Mouse (Mus musculus): ENCODE measurements around the gene Gpr15.
A peak's percentile ranks its signal among the peaks of the same experiment; 100 is the strongest.

The Gpr15 gene

GRCm38 (mm10) chr16:58718666-58719120 lies at the start of gene Gpr15:
Gene Gpr15, minus strand, starts transcription at chr16:58719070.
- DNase-seq (ENCODE audit: low spot score): no peak

GRCm38 (mm10) chr16:58763076-58763475 lies 44.2 kb upstream of the Gpr15 start, which contains the start of gene Olfr172:
Gene Olfr172, minus strand, starts transcription at chr16:58763176.
- no peak for DNase-seq (ENCODE audit: low spot score)

- DNase-seq (ENCODE audit: low spot score): no peak
Observed at GRCm38 (mm10) chr16:58756191-58756590, 37.3 kb upstream of the Gpr15 start.

- no peak for DNase-seq (ENCODE audit: low spot score)
Observed at GRCm38 (mm10) chr16:58751314-58751713, 32.4 kb upstream of the Gpr15 start.

- DNase-seq (ENCODE audit: low spot score): no peak
Observed at GRCm38 (mm10) chr16:58746715-58747114, 27.8 kb upstream of the Gpr15 start.

- DNase-seq (ENCODE audit: low spot score): no peak
Observed at GRCm38 (mm10) chr16:58740751-58741150, 21.9 kb upstream of the Gpr15 start.

- DNase-seq (ENCODE audit: low spot score): no peak
Observed at GRCm38 (mm10) chr16:58738800-58739199, 19.9 kb upstream of the Gpr15 start.

GRCm38 (mm10) chr16:58738205-58738604 lies 19.3 kb upstream of the Gpr15 start:
- no peak for DNase-seq (ENCODE audit: low spot score)

- no peak for DNase-seq (ENCODE audit: low spot score)
Observed at GRCm38 (mm10) chr16:58728176-58728671, 9.4 kb upstream of the Gpr15 start.

GRCm38 (mm10) chr16:58727477-58728131 lies 8.7 kb upstream of the Gpr15 start, which contains the start of gene Cldnd1:
Gene Cldnd1, plus strand, starts transcription at chr16:58727910.
- peak; percentile 97 for DNase-seq (ENCODE audit: low spot score)

- no peak for DNase-seq (ENCODE audit: low spot score)
Observed at GRCm38 (mm10) chr16:58726680-58727476, 8.0 kb upstream of the Gpr15 start.

GRCm38 (mm10) chr16:58722292-58722691 lies 3.4 kb upstream of the Gpr15 start:
- DNase-seq (ENCODE audit: low spot score): no peak

- no peak for DNase-seq (ENCODE audit: low spot score)
Observed at GRCm38 (mm10) chr16:58715018-58715417, 3.9 kb downstream of the Gpr15 start.

GRCm38 (mm10) chr16:58713128-58713527 lies 5.7 kb downstream of the Gpr15 start:
- DNase-seq (ENCODE audit: low spot score): no peak

- no peak for DNase-seq (ENCODE audit: low spot score)
Observed at GRCm38 (mm10) chr16:58712221-58712620, 6.6 kb downstream of the Gpr15 start.

GRCm38 (mm10) chr16:58709536-58709935 lies 9.3 kb downstream of the Gpr15 start:
- no peak for DNase-seq (ENCODE audit: low spot score)

GRCm38 (mm10) chr16:58708601-58709475 lies 10.0 kb downstream of the Gpr15 start:
- no peak for DNase-seq (ENCODE audit: low spot score)

- no peak for DNase-seq (ENCODE audit: low spot score)
Observed at GRCm38 (mm10) chr16:58707276-58707905, 11.5 kb downstream of the Gpr15 start.

- DNase-seq (ENCODE audit: low spot score): no peak
Observed at GRCm38 (mm10) chr16:58704999-58705398, 13.9 kb downstream of the Gpr15 start.

GRCm38 (mm10) chr16:58703382-58704124 lies 15.3 kb downstream of the Gpr15 start:
- no peak for DNase-seq (ENCODE audit: low spot score)
